Mouse (Mus musculus) neural tube, postnatal 0 days (tissue): ENCODE measurements around the gene Capn13. TPM values are rescaled to one million over a fixed set of nuclear protein-coding genes. Genes with fewer than 3 reads are reported as not detected.

Experiments
- polyA plus RNA-seq: library from polyadenylated mRNA; unstranded; fragments of >200 nt; fragmentation: Nextera tagmentation; extraction: Ambion mirVana; gene quantifications from 2 replicates; pipeline ENCODE4 v1.2.1, GENCODE M21; 2015

The Capn13 gene
- polyA plus RNA-seq = 0.25 TPM in 2 replicates

DNA sequence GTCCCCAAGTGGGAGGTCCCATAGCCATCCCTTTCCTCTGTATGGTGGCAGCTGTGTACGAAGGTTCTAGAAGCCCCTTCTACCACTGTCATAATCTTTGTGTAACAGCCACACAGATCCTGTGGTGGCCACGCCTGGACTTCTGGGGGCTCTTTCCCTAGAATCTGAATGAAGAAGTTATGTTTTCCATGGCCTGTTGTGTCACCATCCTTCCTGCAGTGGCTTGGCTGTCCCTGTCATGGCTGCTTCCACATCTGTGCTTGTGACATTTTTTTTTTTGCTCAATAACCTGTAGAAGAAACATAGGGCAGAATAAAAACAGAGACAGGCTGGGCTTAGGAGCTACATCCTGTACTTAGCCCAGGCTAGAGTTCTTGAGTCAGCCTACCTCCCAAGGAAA, at the start of gene Capn13:
TSS of gene Capn13 (minus strand) at position 5 of the 400 bp plus-strand sequence.

